In the genomic region with DNA sequence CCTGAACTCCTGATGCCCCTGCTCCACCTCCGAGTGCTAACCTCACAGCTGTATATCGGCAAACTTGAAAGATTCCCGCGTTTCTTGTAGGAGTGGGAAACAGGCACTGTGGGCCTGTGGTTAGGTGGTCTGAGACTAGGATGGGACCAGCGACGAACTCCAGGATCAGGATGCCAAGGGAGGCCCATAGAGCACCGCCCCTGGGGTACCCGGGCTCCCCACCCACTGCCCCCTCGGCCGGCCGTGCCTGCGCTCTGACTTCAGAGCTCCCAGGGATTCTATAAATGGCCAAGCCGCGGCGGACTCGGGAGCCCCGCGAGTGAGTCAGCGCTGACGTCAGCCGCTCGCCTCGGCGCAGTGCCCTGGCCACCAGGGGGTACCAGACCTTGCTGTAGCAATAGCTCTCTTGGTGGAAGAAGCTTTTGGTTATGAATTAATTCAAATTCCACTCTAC, we compare ENCODE assay signal across 8 mouse cellular contexts. TPM values are rescaled to one million over a fixed set of nuclear protein-coding genes. Genes with fewer than 3 reads are reported as not detected.
DNase-seq lines count a peak whose midpoint lies in the region; ATAC-seq lines count a peak whose summit lies in the region.

No protein-coding gene starts in this region.

- peak; percentile 70 for DNase-seq in R1 (ENCODE audit: low read depth, low spot score)
- DNase-seq in cerebellum, postnatal 25 days, result peak; percentile 90 to 95
- DNase-seq in frontal cortex, postnatal 25 days (ENCODE audit: low spot score in 2 of 2), result peak; percentile 42 to 69
- DNase-seq in left cerebral cortex, adult 18-20 months (ENCODE audit: low spot score in 2 of 2), result peak; percentile 83
- DNase-seq in right cerebral cortex, adult 18-20 months, result peak; percentile 82
- peak; percentile 76 for DNase-seq in urinary bladder, adult 2 months (ENCODE audit: low spot score)

- H3K27me3 ChIP-seq in hindbrain, embryonic 13.5 days, result peaks cover 49% of the 10 kb centered on the region

- peak overlapping the region; percentile 68 for H3K4me2 ChIP-seq in hindbrain, embryonic 13.5 days

- 2% methylated on average over 24 of the region's 24 CpGs for whole genome bisulfite sequencing in hindbrain, embryonic 13.5 days

- peaks cover 9% of the 10 kb centered on the region for H3K4me1 ChIP-seq in hindbrain, embryonic 13.5 days (replicated peaks)

- ATAC-seq in hindbrain, embryonic 13.5 days (ENCODE audit: low FRiP score), result peak; percentile 68; the same call in 1 of the 2 replicates
- peak; percentile 100 for ATAC-seq in megakaryocyte, adult 5-6 weeks (ENCODE audit: poor library complexity, severe bottlenecking)

- H3K9ac ChIP-seq in hindbrain, embryonic 13.5 days, result peak overlapping the region; percentile 69

- no peaks in the 10 kb centered on the region for H3K9me3 ChIP-seq in hindbrain, embryonic 13.5 days

- H3K4me3 ChIP-seq in hindbrain, embryonic 13.5 days, result peak overlapping the region; percentile 35

- H3K36me3 ChIP-seq in hindbrain, embryonic 13.5 days, result no peaks in the 10 kb centered on the region

- no peak overlapping the region for H3K27ac ChIP-seq in hindbrain, embryonic 13.5 days

RNA-seq across cellular contexts. Expression of a gene that starts 3.1 kb away (rescaled TPM):
- polyA plus RNA-seq in hindbrain, embryonic 13.5 days (2015; fragmentation: Nextera tagmentation; extraction: Ambion mirVana), result 1.4 and 4.5 TPM in 2 replicates
- total RNA-seq in left cerebral cortex, adult 18-20 months (2021), result under 1 TPM; 0.56 to 0.87 TPM
- total RNA-seq in megakaryocyte, adult 5-6 weeks (2015), result not detected in 2 replicates
- total RNA-seq in megakaryocyte, adult 5-6 weeks (2017), result not detected in 2 replicates
- 3,917 and 4,778 TPM in 2 replicates for polyA plus RNA-seq in urinary bladder, adult 2 months (2012; rRNA removed)

RNA-seq across cellular contexts. Expression of a gene that starts 10.6 kb away (rescaled TPM):
- polyA plus RNA-seq in hindbrain, embryonic 13.5 days (2015; fragmentation: Nextera tagmentation; extraction: Ambion mirVana), result 53.5 and 56.5 TPM in 2 replicates
- 10 to 100 TPM; 43.0 to 49.9 TPM for total RNA-seq in left cerebral cortex, adult 18-20 months (2021)
- total RNA-seq in megakaryocyte, adult 5-6 weeks (2015), result 3.9 and 5.0 TPM in 2 replicates
- total RNA-seq in megakaryocyte, adult 5-6 weeks (2017), result 10.8 and 11.1 TPM in 2 replicates
- 39.4 and 40.3 TPM in 2 replicates for polyA plus RNA-seq in urinary bladder, adult 2 months (2012; rRNA removed)

RNA-seq across cellular contexts. Expression of a gene that starts 21.1 kb away (rescaled TPM):
- polyA plus RNA-seq in hindbrain, embryonic 13.5 days (2015; fragmentation: Nextera tagmentation; extraction: Ambion mirVana), result 179 and 185 TPM in 2 replicates
- 10 to 100 TPM; 64.7 to 65.0 TPM for total RNA-seq in left cerebral cortex, adult 18-20 months (2021)
- total RNA-seq in megakaryocyte, adult 5-6 weeks (2015), result 85.2 and 95.7 TPM in 2 replicates
- 29.7 and 42.0 TPM in 2 replicates for total RNA-seq in megakaryocyte, adult 5-6 weeks (2017)
- 74.8 and 97.4 TPM in 2 replicates for polyA plus RNA-seq in urinary bladder, adult 2 months (2012; rRNA removed)

RNA-seq across cellular contexts. Expression of a gene that starts 24.7 kb away (rescaled TPM):
- polyA plus RNA-seq in hindbrain, embryonic 13.5 days (2015; fragmentation: Nextera tagmentation; extraction: Ambion mirVana), result 17.7 and 19.5 TPM in 2 replicates
- 10 to 100 TPM; 19.8 to 21.1 TPM for total RNA-seq in left cerebral cortex, adult 18-20 months (2021)
- total RNA-seq in megakaryocyte, adult 5-6 weeks (2015), result 4.4 and 6.1 TPM in 2 replicates
- 6.2 and 8.6 TPM in 2 replicates for total RNA-seq in megakaryocyte, adult 5-6 weeks (2017)
- 18.0 and 21.3 TPM in 2 replicates for polyA plus RNA-seq in urinary bladder, adult 2 months (2012; rRNA removed)

RNA-seq across cellular contexts. Expression of a gene that starts 24.8 kb away (rescaled TPM):
- polyA plus RNA-seq in hindbrain, embryonic 13.5 days (2015; fragmentation: Nextera tagmentation; extraction: Ambion mirVana), result not detected in 2 replicates
- 1 to 10 TPM; 1.4 to 3.8 TPM for total RNA-seq in left cerebral cortex, adult 18-20 months (2021)
- total RNA-seq in megakaryocyte, adult 5-6 weeks (2015), result not detected in 2 replicates
- total RNA-seq in megakaryocyte, adult 5-6 weeks (2017), result not detected in 2 replicates
- polyA plus RNA-seq in urinary bladder, adult 2 months (2012; rRNA removed), result not detected in 2 replicates
